Mouse (Mus musculus): ENCODE results near the gene Ogfr.

The Ogfr gene

GRCm38 (mm10) chr2:180600569-180601021 is 11.6 kb downstream of the Ogfr start:
- DNase-seq (ENCODE audit: low read depth, low spot score) = no peak

GRCm38 (mm10) chr2:180604781-180605180 is 15.7 kb downstream of the Ogfr start:
- no peak for DNase-seq (ENCODE audit: low read depth, low spot score)

GRCm38 (mm10) chr2:180610283-180610682 is 21.2 kb downstream of the Ogfr start:
- no peak for DNase-seq (ENCODE audit: low read depth, low spot score)

GRCm38 (mm10) chr2:180611882-180612281 is 22.8 kb downstream of the Ogfr start:
- no peak for DNase-seq (ENCODE audit: low read depth, low spot score)

- no peak for DNase-seq (ENCODE audit: low read depth, low spot score)
These were observed 52.8 kb downstream of the Ogfr start for GRCm38 (mm10) chr2:180641576-180642554.

GRCm38 (mm10) chr2:180642555-180643260 is 53.7 kb downstream of the Ogfr start, which contains the start of gene Tcfl5:
Gene Tcfl5 (minus strand): TSS chr2:180642708.
- DNase-seq (ENCODE audit: low read depth, low spot score) = no peak

- no peak for DNase-seq (ENCODE audit: low read depth, low spot score)
These were observed 54.6 kb downstream of the Ogfr start for GRCm38 (mm10) chr2:180643626-180644025.

Measured in embryo, embryonic 11.5 days (tissue).